Mouse (Mus musculus) mouse trophoblast stem cell (cell line): ENCODE results near the gene Itgb1bp2.
"Not testable (repeated sequence)": the region's sequence is repeated elsewhere in the genome, so short reads cannot be mapped to it uniquely, and the experiment has no call there.

Experiments used
- in situ Hi-C, 2 experiments: fragments of 300-500 bp; cut with MseI, MboI; formaldehyde crosslinking; loops; 2 replicates in 1 of 2; 3 replicates in 1 of 2; pipeline ENCODE4 v1.15.1; 2025

Gene Itgb1bp2

DNA sequence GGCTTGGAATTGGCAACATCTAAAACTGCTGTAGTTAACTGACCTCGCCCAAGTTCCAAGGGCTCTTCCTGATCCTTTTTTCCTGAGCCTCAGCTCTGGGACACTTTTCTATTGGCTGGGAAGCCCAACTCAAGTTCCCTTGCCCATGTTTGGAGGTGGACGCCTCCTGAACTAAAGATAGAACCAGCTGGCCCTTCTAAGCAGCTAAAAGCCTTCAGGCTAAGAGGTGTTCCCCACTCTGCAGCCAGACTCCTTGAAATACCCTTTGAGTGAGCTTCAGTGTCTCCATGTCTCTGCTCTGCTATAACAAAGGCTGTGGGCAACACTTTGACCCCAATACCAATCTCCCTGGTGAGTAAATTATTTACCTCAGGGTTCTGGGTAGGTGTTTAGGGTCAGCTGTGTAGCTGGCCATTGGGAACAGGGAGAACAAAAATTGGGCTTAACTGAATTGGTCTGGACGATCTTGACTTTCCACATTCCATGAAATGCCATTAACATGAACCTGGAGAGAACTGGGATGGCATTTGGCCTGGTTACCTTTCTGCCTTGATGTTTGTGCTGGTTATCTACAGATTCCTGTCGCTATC is at the start of gene Itgb1bp2:
Gene Itgb1bp2, plus strand, starts transcription at position 203 of the 590 bp plus-strand sequence.
- in situ Hi-C loops, result no loop called here

DNA sequence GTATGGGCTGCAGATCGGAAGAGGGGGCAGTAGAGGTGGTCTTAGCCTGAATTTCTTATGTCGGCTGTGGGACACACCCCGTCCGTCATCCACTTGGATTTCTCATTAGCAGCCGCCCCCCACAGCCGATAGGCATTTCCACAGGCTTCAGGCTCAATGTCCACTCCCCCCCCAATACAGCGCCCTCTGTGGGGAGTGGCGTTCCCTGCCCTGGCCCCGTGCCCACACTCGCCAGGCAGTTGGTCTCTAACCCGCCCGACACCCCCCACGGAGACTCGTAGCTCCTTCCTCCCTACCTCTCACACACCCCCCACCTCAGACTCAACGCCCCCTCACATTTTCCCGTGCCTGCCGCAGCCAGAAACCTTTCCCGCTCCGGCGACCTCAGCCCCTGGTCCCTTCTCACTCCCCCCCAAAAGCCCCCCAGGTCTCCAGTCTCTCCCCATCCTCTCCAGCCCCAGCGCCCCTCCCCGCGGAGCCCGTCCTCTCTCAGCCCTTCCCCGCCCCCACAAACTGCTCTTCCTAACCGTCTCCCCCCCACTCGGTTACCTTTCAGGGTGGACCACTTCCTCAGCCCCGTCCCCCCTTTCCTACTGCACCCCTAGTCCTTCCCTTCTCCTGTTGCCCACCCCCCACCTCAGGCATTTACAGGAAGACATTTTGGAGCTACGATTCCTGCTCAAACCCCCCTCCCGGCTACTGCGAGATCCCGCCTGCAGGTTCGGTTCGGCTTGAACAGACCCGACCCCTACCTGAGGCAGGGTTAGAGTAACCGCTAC is 29.8 kb upstream of the Itgb1bp2 start:
- in situ Hi-C loops, result no loop called here

DNA sequence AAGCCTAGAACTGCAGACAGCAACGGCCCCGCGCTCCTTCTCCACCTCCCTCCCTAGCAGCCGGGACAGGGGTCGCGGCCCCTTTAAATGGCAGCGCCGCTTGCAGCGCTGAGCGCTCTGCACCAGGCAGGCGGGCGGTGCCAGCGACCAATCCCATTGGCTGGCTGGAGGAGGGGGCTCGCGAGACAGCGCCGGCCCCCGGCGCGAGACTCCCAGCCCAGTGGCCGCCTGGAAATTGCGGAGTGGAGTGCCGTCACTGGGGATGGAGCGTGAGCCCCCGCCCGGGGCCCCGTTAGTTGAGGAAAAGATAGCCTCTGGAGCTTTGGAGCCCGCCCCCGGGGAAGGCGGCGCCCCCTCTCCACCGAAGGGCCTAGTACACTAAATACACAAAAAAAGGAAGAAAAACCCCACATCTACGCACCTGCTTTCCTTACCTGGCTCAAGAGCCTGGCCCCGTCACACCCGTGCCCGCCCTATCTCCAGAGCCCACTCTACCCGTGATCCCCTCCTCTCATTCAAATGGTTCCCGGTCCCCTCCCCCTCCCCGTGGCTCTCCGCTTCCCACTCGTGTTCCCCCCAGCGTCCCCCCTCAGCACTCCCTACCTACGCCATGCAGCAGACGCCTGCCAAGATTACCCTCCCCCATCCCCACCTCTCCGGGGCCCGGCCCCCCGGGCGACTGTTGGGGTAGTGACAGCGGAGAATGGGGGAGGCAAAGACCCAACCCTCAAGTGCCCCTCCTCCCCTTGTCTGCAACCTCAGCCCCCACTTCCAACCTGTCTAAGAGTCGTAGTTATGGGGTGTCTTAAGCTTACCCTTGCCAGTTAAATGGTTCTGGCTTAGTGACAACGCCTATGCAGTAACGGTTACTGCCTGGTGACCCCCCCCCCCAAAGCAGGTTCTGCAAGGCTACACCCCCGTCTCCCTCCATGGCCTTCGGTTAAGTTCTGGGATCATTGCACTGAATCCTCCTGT is 28.9 kb upstream of the Itgb1bp2 start:
- in situ Hi-C loops, result no loop called here

DNA sequence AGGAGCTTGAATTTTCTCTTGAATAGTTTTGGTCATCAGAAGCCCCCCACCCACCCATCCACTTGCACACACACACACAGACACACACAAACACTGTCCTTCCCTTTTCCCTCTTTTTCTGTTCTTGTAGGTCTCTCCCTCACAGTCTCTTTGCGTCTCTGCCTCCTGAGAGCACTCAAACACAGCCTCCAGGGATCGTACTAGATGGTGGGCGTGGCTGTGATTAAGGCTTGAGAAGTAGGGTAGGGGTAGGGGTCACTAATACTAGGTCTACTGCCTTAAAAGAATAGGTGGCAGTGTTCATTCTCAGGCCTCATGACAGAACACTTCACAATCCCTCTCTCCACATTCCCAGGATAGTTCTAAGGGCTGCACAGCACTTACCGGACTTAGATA is 28.2 kb upstream of the Itgb1bp2 start, which contains the start of gene Zmym3:
Gene Zmym3, minus strand, starts transcription at position 150 of the 396 bp plus-strand sequence.
- in situ Hi-C loops, result no loop called here

DNA sequence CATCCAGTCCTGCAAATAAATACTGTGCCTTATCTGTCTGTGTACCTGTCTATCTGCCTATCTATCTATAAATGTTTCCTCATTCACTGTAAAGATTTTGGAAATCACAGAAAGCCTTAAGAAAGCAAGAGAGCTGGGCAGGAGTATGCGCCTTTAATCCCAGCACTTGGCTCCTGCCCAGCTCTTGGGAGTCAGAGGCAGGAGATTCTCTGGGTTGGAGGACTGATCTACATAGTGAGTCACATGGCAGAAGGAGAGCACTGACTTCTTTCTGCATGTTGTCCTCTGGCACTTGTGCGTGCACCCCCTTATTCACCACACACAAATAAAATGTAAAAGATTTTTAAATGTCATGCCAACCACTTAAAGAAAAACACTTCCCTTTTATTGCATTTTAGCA is 25.4 kb upstream of the Itgb1bp2 start:
- in situ Hi-C loops, result no loop called here

DNA sequence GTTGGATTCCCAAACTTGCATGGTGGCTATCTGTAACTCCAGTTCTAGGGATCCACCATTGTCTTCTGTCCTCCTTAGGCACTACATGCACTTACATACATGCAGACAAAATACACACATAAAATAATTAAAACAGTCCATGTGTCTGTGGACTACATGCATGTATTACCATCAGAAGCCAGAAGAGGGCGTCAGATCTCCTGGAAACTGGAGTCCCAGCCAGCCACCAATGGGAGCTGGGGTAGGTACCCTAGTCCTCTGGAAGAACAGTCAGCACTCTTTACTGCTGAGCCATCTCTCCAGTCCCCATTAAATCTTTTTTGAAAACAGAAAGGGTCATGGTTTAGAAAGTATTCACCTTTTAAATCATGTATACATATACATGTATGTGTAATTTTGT is 21.1 kb upstream of the Itgb1bp2 start:
- in situ Hi-C loops, result no loop called here

DNA sequence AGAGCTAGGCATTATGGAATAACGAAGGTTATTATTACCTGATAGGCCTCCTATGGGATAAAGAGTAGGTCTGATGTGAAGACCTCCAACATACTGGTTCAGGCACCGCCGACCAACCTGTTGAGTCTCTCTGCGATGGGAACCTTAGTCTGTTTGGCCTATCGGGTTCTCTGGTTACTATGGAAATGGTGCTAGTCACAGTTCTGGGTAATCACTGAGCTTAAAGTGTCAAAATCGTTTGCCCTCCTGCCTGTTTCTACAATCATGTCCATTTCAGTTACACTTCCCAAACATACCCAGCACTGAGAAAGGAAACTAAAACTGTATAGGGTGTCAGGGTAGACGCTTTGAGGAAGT is 20.1 kb upstream of the Itgb1bp2 start:
- in situ Hi-C loops, result no loop called here

DNA sequence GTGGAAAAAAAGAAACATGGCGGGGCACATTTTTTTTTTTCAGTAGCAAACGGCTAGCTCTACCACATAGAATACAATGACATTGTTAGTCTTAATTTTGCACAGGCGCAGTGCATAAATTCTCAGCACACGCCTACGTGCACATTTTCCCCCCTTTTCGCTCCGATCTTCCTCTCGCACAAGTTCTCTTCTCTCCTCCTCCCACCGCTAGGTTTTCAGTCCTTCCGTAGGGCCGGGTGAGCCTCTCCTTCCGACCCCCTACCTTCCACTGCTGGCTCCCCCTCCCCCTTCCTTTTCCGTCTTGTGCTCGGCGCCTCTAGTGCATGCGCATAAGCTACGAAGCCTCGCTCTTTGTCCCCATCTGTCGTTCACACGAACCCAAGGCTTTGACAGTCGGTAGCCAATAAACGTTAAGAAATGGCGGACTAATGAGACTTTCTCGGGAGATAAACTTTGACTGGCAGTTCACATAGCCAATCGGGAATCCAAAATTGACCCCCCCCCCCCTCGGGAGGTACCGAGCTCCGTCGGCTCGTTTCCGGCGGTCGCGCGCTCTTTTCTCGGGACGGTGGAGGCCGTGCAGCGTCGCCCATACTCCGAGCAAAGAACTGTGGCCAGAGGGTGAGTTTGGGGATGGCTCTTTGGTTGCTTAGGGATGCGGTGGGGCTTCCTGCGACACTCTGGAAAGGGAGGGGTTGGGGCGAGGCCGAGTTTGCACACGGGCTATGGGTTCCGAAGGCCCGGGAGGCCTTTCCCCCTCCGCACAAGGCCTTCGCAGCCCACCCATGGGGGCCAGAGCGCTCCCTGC is 19.5 kb upstream of the Itgb1bp2 start, which contains the start of gene Nono:
Gene Nono, plus strand, starts transcription at position 177 of the 808 bp plus-strand sequence.
- in situ Hi-C loops, result no loop called here

DNA sequence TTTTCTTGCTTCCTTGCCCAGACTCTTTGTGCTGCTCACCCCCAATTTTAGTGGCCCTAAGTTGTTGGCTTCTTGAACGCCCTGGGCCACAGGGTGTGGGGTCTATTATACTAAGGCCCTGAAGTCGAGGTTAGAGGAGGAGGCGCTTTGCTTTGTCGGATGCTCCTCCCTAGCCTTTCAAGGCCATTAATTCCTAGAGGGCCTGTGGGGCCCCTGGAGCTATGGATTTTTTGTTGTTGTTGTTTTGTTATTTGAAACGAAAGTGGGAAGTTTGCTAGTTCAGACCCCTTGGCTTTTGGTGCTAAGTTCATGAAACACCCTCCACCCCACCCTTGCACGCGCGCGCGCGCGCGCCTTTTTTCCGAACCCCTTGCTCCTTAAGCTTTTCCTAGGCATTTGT is 18.9 kb upstream of the Itgb1bp2 start:
- in situ Hi-C loops, result no loop called here

DNA sequence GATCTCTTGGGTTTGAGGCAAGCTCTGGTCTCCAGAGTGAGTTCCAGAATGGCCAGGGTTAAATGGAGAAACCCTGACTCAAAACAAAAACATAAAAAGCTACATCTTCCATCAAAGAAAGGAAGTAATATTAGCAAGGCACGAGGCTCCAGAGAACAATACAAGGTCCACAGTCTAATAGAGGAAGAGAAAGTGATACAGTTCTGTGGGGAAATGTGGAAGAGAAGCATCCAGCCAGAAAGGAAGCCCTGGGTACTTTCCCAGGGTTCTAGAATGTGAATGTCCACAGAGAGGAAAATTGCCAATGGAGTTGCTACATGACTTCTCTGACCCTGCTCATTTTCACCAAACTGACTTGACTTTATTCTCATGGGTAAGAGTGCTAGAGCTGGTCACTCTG is 2.3 kb downstream of the Itgb1bp2 start:
- in situ Hi-C loops, result no loop called here

DNA sequence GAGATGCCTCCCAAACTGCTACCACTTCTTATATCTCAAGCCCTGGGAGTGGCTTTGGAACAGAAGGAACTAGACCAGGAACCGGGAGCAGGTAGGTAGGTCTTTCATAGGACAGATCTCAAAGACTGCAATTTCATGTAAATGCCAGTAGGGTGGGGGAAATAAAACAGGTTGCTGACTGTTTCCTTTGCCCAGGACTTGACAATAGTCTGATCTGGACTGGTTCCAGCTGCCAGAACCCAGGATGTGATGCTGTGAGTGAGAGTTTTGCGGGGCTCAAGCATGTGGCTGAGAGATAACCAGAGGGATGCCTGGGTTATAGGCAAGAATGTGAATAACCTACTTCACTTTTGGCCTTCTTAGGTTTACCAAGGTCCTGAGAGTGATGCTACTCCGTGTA is 2.7 kb downstream of the Itgb1bp2 start:
- in situ Hi-C loops, result no loop called here

DNA sequence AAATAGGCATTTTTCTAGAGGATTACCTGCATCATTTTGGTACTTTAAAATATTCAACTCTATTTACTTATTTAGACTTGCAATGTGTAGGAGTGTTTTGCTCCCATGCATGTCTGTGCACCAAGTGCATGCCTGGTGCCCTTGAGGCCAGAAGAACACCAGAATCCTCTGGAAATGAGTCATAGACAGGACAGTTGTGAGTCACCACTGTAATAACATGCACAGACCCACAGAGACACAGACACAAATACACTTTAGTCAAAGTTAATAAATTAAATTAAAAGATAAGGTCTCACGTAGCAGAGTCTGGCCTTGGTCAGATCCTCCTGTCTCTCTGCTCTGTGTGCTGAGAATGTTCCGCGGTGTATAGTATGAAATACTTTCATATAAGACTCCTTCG is 23.3 kb downstream of the Itgb1bp2 start:
- in situ Hi-C loops, result no loop called here

DNA sequence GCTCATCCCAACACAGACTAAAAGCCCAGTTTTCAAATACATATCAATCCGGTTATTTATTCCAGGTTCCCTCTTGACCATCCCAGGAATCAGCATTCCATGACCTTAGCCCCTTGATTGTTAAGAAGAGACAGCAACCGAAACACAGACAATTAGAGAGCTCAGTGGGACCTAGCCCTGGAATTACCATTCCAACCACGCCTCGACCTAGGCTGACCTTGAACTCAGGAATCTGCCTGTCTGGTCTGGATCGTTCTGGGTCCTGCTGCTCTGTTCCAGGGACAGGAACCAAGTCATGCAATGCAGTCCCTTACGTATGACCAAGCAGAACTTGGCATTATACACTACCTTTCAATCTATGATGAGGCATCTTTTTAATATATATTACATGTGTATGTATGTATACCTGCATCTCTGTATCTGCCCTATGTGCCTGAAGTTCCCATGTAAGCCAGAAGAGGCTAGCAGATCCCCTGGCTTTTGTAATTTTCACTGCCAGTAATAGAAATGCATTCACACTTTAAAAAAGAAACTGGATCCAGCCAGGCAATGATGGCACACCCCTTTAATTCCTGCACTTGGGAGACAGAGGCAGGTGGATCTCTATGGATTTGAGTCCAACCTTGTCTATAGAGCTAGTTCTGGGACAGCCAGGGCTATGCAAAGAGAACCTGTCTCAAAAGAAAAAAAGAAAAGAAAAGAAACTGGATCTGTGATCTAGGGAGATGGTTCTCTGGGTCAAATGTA is 32.9 kb downstream of the Itgb1bp2 start:
- in situ Hi-C loops, result no loop called here

DNA sequence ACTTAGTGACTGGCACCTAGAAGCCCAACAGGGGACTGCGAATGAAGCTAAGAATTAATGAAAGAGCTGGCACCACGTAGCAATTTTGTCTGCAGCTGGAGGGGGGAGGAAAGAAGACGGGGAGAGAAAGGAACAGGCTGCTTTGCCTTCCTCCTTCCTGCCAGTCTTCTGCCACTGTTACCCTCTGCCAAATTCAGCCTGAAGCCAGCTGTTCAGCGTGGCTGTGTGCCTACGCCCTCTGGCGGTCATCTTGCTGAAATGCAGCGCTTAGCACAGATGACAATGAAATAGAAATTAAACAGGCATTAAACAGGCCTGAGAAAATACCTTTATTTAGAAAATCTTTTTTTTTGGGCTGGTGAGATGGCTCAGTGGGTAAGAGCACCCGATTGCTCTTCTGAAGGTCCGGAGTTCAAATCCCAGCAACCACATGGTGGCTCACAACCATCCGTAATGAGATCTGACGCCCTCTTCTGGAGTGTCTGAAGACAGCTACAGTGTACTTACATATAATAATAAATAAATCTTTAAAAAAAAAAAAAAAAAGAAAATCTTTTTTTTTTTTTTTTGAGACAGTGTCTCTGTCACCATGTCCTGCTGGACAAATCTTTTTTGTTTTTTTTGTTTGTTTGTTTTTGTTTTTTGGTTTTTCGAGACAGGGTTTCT is 37.7 kb downstream of the Itgb1bp2 start:
- in situ Hi-C loops, result not testable (repeated sequence)
